In the genomic region with DNA sequence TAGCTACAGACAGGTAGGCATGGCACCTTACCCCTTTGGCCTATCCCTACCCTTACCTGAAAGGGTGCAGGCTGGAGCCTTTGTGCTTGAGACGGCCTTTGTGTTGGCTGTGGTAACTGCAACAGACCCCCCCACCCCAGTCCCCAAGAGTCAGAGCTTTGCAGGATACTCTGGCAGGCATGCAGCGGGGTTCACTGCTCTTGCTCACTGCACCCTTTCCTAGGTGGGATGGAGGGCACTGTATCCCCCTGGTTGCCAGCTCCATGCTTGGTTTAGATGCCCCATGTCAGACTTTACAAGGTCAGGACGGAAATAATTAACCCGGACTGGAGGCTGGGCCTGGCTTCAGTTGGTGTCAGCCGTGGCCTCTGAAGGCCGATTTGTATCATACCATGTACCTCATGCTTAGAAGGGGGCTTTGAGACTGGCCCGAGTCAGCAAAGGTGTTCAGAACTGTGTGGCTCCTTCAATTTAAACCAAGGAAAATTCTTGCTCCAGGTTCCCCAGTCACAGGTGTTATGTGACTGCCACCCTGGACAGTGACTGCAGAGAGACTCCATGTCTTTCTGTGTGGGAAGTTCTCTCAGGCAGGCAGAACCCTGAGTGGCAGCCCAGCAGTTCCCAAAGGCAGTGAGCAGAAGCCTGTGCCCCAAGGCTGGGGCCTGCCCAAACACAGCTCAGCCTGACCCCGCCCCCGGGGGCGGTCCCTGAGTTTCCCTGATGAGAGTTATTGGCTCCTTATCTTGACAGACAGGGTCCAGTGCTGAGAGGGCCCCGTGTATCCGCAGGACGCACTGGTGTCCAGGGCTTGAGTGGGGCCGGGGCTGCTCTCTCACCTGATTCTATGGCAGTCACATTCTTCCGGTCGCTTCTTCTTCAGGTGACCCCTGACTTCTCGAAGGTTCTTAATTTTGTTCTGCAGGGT, we compare ENCODE assay signal across 8 mouse cellular contexts.
DNase-seq lines count a peak whose midpoint lies in the region; ATAC-seq and TF ChIP-seq lines count a peak whose summit lies in the region.
"Had no signal": no experiment of that assay in that cellular context is flagged by ENCODE, and none has a peak within 500 bp of the region (broad histone marks: within the 10 kb centered on the region; RNA-seq: fewer than 3 reads in every experiment).

No protein-coding gene starts in this region.

- peak; percentile 58 for DNase-seq in CH12.LX (ENCODE audit: extremely low read depth)
- peak; percentile 88 for DNase-seq in Muller cell, postnatal 12 days (ENCODE audit: inconsistent ontology term)
- peak; percentile 81 for DNase-seq in embryonic facial prominence, embryonic 14.5 days (ENCODE audit: low spot score)
- DNase-seq in heart, postnatal 4 days: peak; percentile 84
- DNase-seq in cerebellum, adult 11 months: no peak
- no peak for DNase-seq in cerebellum, postnatal 4 days (ENCODE audit: low spot score in 2 of 2)

- WGBS in embryonic facial prominence, embryonic 14.5 days: 58% methylated on average over 17 of the region's 17 CpGs
- 32% methylated on average over 17 of the region's 17 CpGs for WGBS in liver, embryonic 16.5 days (ENCODE audit: insufficient replicate concordance)

- TF ChIP-seq EP300 in CH12.LX (IDR thresholded peaks at IDR 0.05; ENCODE audit: low read length): no peak

- dilution Hi-C loops in CH12.LX (cut with MboI; ENCODE audit: extremely low pct_ligation_motif_present, extremely low pct_unique_long_range_greater_than_20kb, low sequenced_read_pairs): no loop called here

- no peak overlapping the region for H3K9ac ChIP-seq in CH12.LX (ENCODE audit: insufficient read depth, low read depth)
- no peak overlapping the region for H3K9ac ChIP-seq in embryonic facial prominence, embryonic 14.5 days (ENCODE audit: low read depth, low read length)
- no peak overlapping the region for H3K9ac ChIP-seq in liver, embryonic 16.5 days (ENCODE audit: low read depth, low read length)

- no peak for TF ChIP-seq POLR2A in CH12.LX (IDR thresholded peaks at IDR 0.05; ENCODE audit: low read depth, low read length)

- no peak overlapping the region for H3K4me2 ChIP-seq in CH12.LX (ENCODE audit: insufficient read depth, low read depth, poor library complexity, severe bottlenecking)
- H3K4me2 ChIP-seq in embryonic facial prominence, embryonic 14.5 days (ENCODE audit: low read depth, low read length): no peak overlapping the region
- H3K4me2 ChIP-seq in liver, embryonic 16.5 days (ENCODE audit: low read depth, low read length): peak overlapping the region; percentile 45
- H3K4me2 ChIP-seq: limb, embryonic 13.5 days had no signal

- H3K4me1 ChIP-seq in CH12.LX (ENCODE audit: control insufficient read depth in 1 of 2, insufficient read depth in 2 of 2): peaks cover 8 to 38% of the 10 kb centered on the region in 2 experiments
- H3K4me1 ChIP-seq in embryonic facial prominence, embryonic 14.5 days (ENCODE audit: control insufficient read depth, insufficient read depth, low read length): 0 out of 2 replicates have a peak, but pooled peaks cover 3% of the 10 kb centered on the region
- peaks cover 5% of the 10 kb centered on the region for H3K4me1 ChIP-seq in liver, embryonic 16.5 days (ENCODE audit: control insufficient read depth, low read depth, low read length)

- TF ChIP-seq CTCF in CH12.LX (conservative IDR thresholded peaks at IDR 0.05 in 1 of 2, IDR thresholded peaks at IDR 0.05 in 1 of 2; ENCODE audit: low read depth in 2 of 2, low read length in 2 of 2): no peak

- no peak for TF ChIP-seq RAD21 in CH12.LX (IDR thresholded peaks at IDR 0.05; ENCODE audit: low read depth, low read length)

- H3K9me3 ChIP-seq in CH12.LX (replicated peaks; ENCODE audit: low read length): no peaks in the 10 kb centered on the region
- no peaks in the 10 kb centered on the region for H3K9me3 ChIP-seq in embryonic facial prominence, embryonic 14.5 days (ENCODE audit: control insufficient read depth, low read length)
- H3K9me3 ChIP-seq in liver, embryonic 16.5 days (replicated peaks; ENCODE audit: control insufficient read depth, low read length): no peaks in the 10 kb centered on the region
- H3K9me3 ChIP-seq: limb, embryonic 13.5 days had no signal

- peaks cover 8% of the 10 kb centered on the region for H3K27me3 ChIP-seq in CH12.LX (replicated peaks)
- no peaks in the 10 kb centered on the region for H3K27me3 ChIP-seq in embryonic facial prominence, embryonic 14.5 days (replicated peaks; ENCODE audit: control insufficient read depth, insufficient read depth, low read length)
- no peaks in the 10 kb centered on the region for H3K27me3 ChIP-seq in liver, embryonic 16.5 days (ENCODE audit: control insufficient read depth, insufficient read depth, low read depth, low read length)
- H3K27me3 ChIP-seq: limb, embryonic 13.5 days had no signal

- ATAC-seq in embryonic facial prominence, embryonic 14.5 days (ENCODE audit: low read depth): peak; percentile 70
- ATAC-seq in liver, embryonic 16.5 days (ENCODE audit: low read depth): peak; percentile 78

- no peaks in the 10 kb centered on the region for H3K79me2 ChIP-seq in CH12.LX (replicated peaks; ENCODE audit: control insufficient read depth, extremely low read depth, insufficient read depth, poor library complexity, severe bottlenecking)

- in situ Hi-C loops in CH12.LX (cut with MboI; ENCODE audit: low pct_ligation_motif_present, low pct_unique_long_range_greater_than_20kb, low sequenced_read_pairs): loop anchor here (25.0 kb wide), 2 partner anchors 543 to 707 kb away; partner anchors contain the start of gene Trp53rkb

- H3K27ac ChIP-seq in CH12.LX (ENCODE audit: insufficient read depth, low read depth): no peak overlapping the region
- peak overlapping the region; percentile 48; the same call in 1 of the 2 replicates for H3K27ac ChIP-seq in embryonic facial prominence, embryonic 14.5 days (replicated peaks; ENCODE audit: low read depth, low read length)
- no peak overlapping the region; the same call in 1 of the 2 replicates for H3K27ac ChIP-seq in liver, embryonic 16.5 days (ENCODE audit: low read length)
- H3K27ac ChIP-seq: limb, embryonic 13.5 days had no signal

- no peaks in the 10 kb centered on the region for H3K36me3 ChIP-seq in CH12.LX (replicated peaks in 1 of 2; ENCODE audit: control insufficient read depth in 1 of 2, insufficient read depth in 1 of 2, low read length in 1 of 2)
- H3K36me3 ChIP-seq in embryonic facial prominence, embryonic 14.5 days (ENCODE audit: control insufficient read depth, insufficient read depth, low read length): peaks cover 72% of the 10 kb centered on the region
- H3K36me3 ChIP-seq in liver, embryonic 16.5 days (ENCODE audit: control insufficient read depth, insufficient read depth): no peaks in the 10 kb centered on the region

- H3K4me3 ChIP-seq in CH12.LX (replicated peaks in 1 of 3; ENCODE audit: low read depth in 2 of 3, low read length in 2 of 3, poor library complexity in 1 of 3): no peak overlapping the region
- no peak overlapping the region for H3K4me3 ChIP-seq in embryonic facial prominence, embryonic 14.5 days (ENCODE audit: low read depth, low read length)
- peak overlapping the region; percentile 26 for H3K4me3 ChIP-seq in liver, embryonic 16.5 days (ENCODE audit: low read depth, low read length)
- H3K4me3 ChIP-seq: limb, embryonic 13.5 days had no signal

TF ChIP-seq in CH12.LX, 34 proteins besides CTCF, POLR2A, EP300 and RAD21:
- TF ChIP-seq POLR2AphosphoS2 (IDR thresholded peaks at IDR 0.05; ENCODE audit: low read depth, low read length): no peak
- no peak for TF ChIP-seq IRF4 (IDR thresholded peaks at IDR 0.05; ENCODE audit: low read depth, low read length)
- no peak for TF ChIP-seq USF2 (conservative IDR thresholded peaks at IDR 0.05; ENCODE audit: low read depth, low read length)
- no peak for TF ChIP-seq MAX (IDR thresholded peaks at IDR 0.05; ENCODE audit: low read length)
- no peak for TF ChIP-seq JUN (IDR thresholded peaks at IDR 0.05; ENCODE audit: insufficient read depth, low read depth, low read length)
- TF ChIP-seq ETS1 (conservative IDR thresholded peaks at IDR 0.05; ENCODE audit: low read depth, low read length): no peak
- no peak for TF ChIP-seq ZKSCAN1 (IDR thresholded peaks at IDR 0.05; ENCODE audit: borderline replicate concordance, low read depth, low read length)
- no peak for TF ChIP-seq MXI1 (IDR thresholded peaks at IDR 0.05; ENCODE audit: low read depth, low read length)
- TF ChIP-seq TBP (conservative IDR thresholded peaks at IDR 0.05; ENCODE audit: low read depth, low read length): no peak

Comparison
In these comparisons a context has a peak if more than half of its experiments do, and no peak if none do; other contexts are left out.
1. DNase-seq: peak in CH12.LX (single experiment), Muller cell, postnatal 12 days (single experiment), embryonic facial prominence, embryonic 14.5 days (single experiment) and heart, postnatal 4 days (single experiment); none in cerebellum, adult 11 months (single experiment) and cerebellum, postnatal 4 days (0 of 2).